Mouse (Mus musculus): Measurements from ENCODE around the gene Cars2. TPM values are rescaled to one million over a fixed set of nuclear protein-coding genes. Genes with fewer than 3 reads are reported as not detected.

Cars2 gene
- polyA plus RNA-seq (2015; fragmentation: Nextera tagmentation; extraction: Ambion mirVana): 25.1 and 25.4 TPM in 2 replicates

DNA sequence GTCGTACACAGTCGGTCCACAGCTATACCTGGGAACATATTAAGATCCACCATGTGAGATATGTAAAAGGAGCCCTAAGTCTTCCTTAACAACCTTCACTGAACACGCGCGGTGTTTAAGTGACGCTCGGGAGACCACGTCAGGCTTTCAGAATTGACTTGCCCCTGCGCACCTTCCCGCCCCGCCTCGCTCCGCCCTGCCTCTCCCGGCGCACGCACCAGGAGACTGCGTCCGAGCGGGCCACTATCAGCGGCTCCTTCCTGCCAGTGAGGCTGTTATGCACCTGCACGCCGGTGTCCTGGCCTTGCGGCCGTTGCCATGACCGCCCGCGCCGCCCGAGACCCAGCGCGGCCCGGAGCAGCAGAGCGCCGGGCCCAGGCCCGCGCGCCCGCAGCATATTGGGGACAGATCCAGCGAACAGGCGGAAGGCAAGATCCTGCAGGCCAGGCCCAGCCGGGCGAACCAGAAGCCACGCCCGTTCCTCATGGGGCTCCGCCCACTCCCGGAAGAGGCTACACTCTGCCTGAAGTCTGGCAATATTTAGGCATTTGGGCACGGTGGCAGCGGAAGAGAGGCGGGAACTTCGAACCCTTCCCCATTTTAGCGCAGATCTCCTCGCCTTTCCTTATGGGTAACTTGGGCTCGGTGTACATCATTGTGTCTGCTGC is at the start of gene Cars2:
Gene Cars2, minus strand, starts transcription at position 503 of the 668 bp plus-strand sequence.
- WGBS: under 1% methylated on average over 53 of the region's 53 CpGs
- H3K4me1 ChIP-seq (replicated peaks): peaks cover 28% of the 10 kb centered on the region
- 0 out of 2 replicates have a peak, but pooled peaks cover 11% of the 10 kb centered on the region for H3K36me3 ChIP-seq
- peak within 1 kb of the TSS; percentile 77 for H3K4me2 ChIP-seq
- no peaks in the 10 kb centered on the region for H3K27me3 ChIP-seq
- H3K4me3 ChIP-seq: peak within 1 kb of the TSS; percentile 82
- ATAC-seq (ENCODE audit: low read depth): peak; percentile 48
- H3K27ac ChIP-seq (replicated peaks): peak within 1 kb of the TSS; percentile 92
- peak within 1 kb of the TSS; percentile 93 for H3K9ac ChIP-seq
- H3K9me3 ChIP-seq: no peaks in the 10 kb centered on the region

DNA sequence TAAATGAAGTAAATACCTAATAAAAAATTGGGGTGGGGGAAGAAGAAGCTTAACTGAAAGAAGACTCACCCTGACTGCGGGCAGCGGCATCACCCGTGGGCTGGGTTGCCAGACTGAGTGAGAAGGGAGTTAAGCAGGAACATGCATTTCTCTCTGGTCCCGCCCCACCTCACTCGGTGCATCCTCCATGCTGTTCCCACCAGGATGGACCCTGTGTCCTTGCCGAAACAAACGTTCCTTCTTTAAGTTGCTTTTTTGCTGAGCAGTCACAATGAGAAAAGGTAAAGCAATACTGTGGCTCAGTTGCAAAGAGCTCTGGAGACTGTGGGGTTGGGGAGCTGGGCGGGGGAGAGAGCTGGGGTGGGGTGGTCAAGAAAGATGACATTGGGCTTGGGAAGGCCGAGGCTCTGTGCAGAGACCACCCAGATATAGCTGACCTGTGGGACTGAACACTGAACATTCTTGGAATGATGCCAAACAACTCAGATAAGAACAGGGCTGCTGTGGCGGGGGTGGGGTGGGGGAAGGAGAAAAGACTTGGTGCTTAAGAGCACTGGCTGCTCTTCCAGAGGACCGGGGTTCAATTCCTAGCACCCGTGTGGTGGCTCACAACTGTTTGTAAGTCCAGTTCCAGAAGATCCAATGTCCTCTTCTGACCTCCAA is 42.8 kb upstream of the Cars2 start:
- no peak for ATAC-seq (ENCODE audit: low read depth)
- Histone ChIP-seq H3K9ac (no peak overlapping the region), H3K36me3 (no peaks in the 10 kb centered on the region), H3K27ac (replicated peaks) (no peak overlapping the region), H3K27me3 (no peaks in the 10 kb centered on the region), H3K4me3 (no peak overlapping the region), H3K4me1 (replicated peaks) (no peaks in the 10 kb centered on the region), H3K9me3 (no peaks in the 10 kb centered on the region), H3K4me2 (no peak overlapping the region)
- 76% methylated on average over 12 of the region's 12 CpGs for WGBS

DNA sequence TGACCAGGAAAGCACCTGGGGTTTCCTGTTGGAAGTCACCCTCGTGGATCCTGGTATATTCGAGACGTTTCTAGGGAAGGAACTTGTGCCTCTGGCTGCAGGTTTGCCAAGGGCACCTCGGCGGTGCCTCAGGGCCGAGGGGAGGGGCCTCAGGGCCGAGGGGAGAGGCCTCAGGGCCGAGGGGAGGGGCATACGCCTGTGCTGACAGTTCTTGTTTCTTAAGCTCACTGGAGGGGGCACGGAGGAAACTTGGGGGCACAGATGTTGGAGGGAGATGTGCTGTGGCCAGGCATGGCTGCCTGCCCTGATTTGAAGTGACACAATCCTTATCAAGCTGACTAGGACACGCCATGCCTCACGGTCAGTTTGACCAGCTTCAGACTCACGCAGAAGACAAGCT is 41.7 kb upstream of the Cars2 start:
- Histone ChIP-seq H3K4me3 (no peak overlapping the region), H3K36me3 (no peaks in the 10 kb centered on the region), H3K27ac (replicated peaks) (no peak overlapping the region), H3K4me2 (no peak overlapping the region), H3K27me3 (no peaks in the 10 kb centered on the region), H3K9ac (no peak overlapping the region), H3K4me1 (replicated peaks) (no peaks in the 10 kb centered on the region), H3K9me3 (no peaks in the 10 kb centered on the region)
- 52% methylated on average over 13 of the region's 13 CpGs for WGBS
- ATAC-seq (ENCODE audit: low read depth): no peak

DNA sequence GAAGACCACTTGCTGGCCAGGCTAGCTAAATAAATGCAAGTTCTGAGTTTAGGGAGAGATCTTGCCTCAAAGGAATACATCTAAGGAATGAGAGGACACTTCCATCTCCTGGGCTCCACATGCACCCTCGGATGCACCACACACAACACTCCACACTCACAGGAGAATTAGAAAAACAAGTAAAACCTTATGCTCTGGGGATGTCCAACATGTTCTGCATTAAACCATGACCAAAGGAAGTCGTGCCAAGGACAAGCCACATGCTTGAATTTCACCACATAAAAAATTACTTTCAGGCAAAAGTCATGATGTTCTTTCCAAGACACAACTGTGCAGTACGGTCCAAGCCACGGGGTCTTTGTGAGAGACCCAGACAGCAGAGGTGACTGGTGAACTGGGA is 41.3 kb upstream of the Cars2 start:
- WGBS: 85% methylated on average over 4 of the region's 4 CpGs
- Histone ChIP-seq H3K4me2 (no peak overlapping the region), H3K4me3 (no peak overlapping the region), H3K4me1 (replicated peaks) (no peaks in the 10 kb centered on the region), H3K9me3 (no peaks in the 10 kb centered on the region), H3K36me3 (no peaks in the 10 kb centered on the region), H3K27me3 (no peaks in the 10 kb centered on the region), H3K9ac (no peak overlapping the region), H3K27ac (replicated peaks) (no peak overlapping the region)
- ATAC-seq (ENCODE audit: low read depth): no peak

DNA sequence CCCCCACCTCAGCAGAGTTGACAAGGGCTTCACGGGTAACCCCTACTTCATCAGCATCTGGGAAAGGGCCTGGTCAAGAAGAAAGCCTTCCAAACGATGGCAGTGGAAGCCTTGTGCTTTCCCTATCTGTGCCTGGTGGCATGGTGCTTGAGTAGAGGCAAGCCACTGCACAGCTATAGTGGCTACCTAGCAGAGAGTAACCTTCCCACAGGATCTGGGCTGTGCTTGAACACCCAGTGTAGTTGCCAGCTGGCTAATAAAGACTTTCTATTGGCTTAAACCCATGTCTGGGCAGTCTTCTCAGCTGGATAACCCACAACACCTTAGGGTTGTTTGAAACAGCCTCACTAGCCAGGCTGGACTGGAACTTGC is 35.8 kb upstream of the Cars2 start:
- no peak overlapping the region for H3K9ac ChIP-seq
- no peaks in the 10 kb centered on the region for H3K27me3 ChIP-seq
- 0 out of 2 replicates have a peak, but pooled peaks cover 9% of the 10 kb centered on the region for H3K9me3 ChIP-seq
- no peaks in the 10 kb centered on the region; the same call in 1 of the 2 replicates for H3K4me1 ChIP-seq (replicated peaks)
- H3K27ac ChIP-seq (replicated peaks): no peak overlapping the region
- H3K4me3 ChIP-seq: no peak overlapping the region
- H3K4me2 ChIP-seq: no peak overlapping the region
- no peaks in the 10 kb centered on the region for H3K36me3 ChIP-seq
- no peak for ATAC-seq (ENCODE audit: low read depth)
- WGBS: 68% methylated on average over 2 of the region's 2 CpGs

DNA sequence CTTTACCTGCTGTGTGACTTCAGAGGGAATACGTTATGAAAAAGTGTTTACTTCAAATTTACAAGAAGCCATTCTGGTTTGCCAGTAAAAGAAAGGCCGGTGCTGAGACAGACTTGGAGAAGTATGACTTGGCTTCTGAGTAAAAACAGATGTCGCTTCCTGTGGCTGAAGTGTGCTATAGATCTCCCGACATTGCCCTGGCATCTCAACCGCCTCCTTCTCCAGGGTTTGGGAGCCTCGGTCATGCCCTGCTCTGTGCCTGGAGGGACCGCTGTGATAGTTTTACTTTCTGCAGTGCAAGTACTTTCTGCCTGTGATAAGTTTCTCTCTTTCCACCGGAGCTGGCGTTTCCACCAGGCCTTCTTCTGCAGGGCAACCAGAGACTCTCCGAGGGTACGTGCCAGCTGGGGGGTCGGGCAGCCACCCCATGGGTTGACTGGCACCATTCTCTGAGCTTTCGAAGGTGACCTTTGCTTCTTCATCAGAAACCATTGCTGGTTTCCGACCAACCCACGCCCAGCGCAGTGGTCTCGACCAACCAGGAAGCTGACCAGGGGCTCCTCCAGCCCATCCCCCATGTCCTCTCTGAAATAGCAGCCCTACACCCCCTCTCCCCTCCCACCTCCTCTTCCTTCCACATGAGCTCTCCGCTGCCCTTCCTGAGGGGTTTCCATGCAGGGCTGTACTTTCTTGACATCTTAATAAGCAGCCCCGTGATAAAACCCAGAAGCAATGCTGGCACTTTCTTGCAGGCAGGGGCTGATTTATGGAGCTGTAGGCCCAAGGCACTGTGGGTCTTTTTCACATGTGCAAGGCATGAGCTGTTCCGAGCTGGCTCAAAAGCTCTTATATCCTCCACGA is 35.2 kb upstream of the Cars2 start:
- no peak for ATAC-seq (ENCODE audit: low read depth)
- 80% methylated on average over 21 of the region's 21 CpGs for WGBS
- 0 out of 2 replicates have a peak, but pooled peaks cover 9% of the 10 kb centered on the region for H3K9me3 ChIP-seq
- H3K36me3 ChIP-seq: no peaks in the 10 kb centered on the region
- H3K9ac ChIP-seq: no peak overlapping the region
- H3K27me3 ChIP-seq: no peaks in the 10 kb centered on the region
- no peak overlapping the region for H3K4me2 ChIP-seq
- H3K27ac ChIP-seq (replicated peaks): no peak overlapping the region
- no peaks in the 10 kb centered on the region; the same call in 1 of the 2 replicates for H3K4me1 ChIP-seq (replicated peaks)
- H3K4me3 ChIP-seq: no peak overlapping the region

DNA sequence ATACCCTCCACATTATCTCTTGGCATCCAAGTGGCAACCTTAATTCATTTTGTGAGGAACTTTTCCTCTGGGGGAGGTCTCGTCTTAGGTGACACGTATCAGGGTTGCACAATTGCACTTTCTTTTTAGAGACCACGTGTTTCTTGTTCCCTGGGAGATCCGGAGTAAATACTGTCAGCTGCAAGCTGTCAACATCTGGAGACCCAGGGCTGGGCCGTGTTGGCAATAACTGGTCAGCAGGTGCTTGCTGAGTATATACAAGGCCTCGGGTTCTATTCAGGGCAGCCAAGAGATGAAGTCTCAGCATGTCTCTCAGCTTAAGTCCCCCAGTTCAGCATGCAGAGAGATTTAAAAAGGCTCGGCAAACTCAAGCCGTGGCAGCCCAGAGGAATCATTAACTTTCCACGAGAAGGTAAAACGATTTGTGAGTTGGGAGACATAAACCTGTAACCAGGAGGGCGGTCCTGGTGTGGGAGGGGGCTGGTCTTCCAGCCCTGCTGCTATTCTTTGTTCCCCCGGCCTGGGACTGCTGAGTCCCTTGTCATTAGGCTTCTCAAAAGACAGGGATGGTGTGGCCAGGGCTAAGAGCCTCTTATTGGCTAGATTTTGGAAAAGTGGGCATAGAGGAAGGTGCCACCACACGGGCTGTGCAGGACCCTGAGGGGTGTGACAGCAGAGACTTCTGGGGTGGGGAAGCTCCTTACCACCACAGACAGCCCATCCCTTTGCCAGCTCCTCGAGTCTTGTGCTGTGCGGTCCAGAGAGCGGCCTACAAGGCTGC is 25.2 kb upstream of the Cars2 start:
- no peak; the same call in 1 of the 2 replicates for ATAC-seq (ENCODE audit: low read depth)
- no peaks in the 10 kb centered on the region for H3K27me3 ChIP-seq
- H3K27ac ChIP-seq (replicated peaks): no peak overlapping the region
- WGBS: 44% methylated on average over 16 of the region's 16 CpGs
- peaks cover 14% of the 10 kb centered on the region; the same call in 1 of the 2 replicates for H3K4me1 ChIP-seq (replicated peaks)
- no peaks in the 10 kb centered on the region for H3K9me3 ChIP-seq
- H3K36me3 ChIP-seq: no peaks in the 10 kb centered on the region
- no peak overlapping the region for H3K9ac ChIP-seq
- H3K4me2 ChIP-seq: no peak overlapping the region
- no peak overlapping the region for H3K4me3 ChIP-seq

DNA sequence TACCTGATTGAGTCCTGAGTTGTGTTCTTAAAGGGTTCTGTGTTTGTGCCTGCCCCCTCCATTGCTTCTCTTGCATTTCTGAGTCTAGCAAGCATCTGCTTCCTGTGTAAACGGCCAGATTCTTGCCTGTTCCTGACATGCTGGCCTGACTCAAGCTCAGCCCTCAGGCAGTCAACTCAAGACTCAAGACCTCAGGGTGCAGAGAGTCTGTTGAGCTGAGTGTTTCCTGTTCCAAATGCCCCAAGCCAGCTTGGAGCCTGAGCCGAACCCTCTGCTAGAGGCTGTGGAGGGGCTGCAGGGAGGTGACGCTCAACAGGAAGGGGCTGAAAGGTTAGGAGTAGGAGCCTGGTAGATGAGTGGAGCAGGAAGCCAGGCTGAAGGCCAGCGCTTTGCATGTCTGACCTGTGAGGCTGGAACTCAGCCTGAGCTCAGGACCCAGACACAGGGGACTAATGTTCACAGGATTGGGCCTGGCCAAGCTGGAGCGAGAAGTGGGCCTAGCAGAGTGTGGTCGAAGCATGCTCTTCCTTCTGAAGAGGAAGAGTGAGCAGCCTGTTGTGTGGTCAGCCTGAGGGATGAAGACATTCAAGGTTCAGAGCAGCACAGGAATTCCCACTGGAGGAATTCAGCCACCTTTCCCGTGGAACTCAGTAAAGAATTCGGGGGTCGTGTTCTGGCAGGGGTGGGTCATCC is 24.5 kb upstream of the Cars2 start:
- no peak for ATAC-seq (ENCODE audit: low read depth)
- Histone ChIP-seq H3K27me3 (no peaks in the 10 kb centered on the region), H3K36me3 (no peaks in the 10 kb centered on the region), H3K27ac (replicated peaks) (no peak overlapping the region), H3K9me3 (no peaks in the 10 kb centered on the region), H3K4me1 (replicated peaks) (peaks cover 14% of the 10 kb centered on the region; the same call in 1 of the 2 replicates), H3K4me2 (no peak overlapping the region), H3K4me3 (no peak overlapping the region), H3K9ac (no peak overlapping the region)
- 85% methylated on average over 9 of the region's 9 CpGs for WGBS

DNA sequence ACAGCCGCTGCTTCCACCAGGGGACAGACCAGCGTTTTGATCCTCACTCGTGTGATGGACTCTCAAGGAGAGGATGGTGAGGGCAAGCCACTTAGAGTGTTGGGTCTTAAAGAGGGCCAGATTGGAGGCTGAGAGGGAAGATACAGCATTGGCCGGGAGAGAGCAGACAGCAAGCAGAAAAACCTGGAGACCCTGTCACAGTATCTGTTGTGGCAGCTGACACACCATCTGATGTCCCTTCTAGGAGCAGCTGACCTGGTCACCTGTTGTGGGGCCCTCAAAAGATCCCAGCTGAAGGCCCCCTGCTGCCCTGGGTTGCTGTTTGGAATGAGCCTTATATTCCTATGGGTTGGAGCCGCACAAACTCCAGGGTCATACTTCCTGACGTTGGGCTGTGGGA is 21.8 kb upstream of the Cars2 start:
- 90% methylated on average over 6 of the region's 6 CpGs for WGBS
- no peak overlapping the region for H3K27ac ChIP-seq (replicated peaks)
- no peaks in the 10 kb centered on the region for H3K27me3 ChIP-seq
- no peak overlapping the region for H3K4me3 ChIP-seq
- peaks cover 14% of the 10 kb centered on the region; the same call in 1 of the 2 replicates for H3K4me1 ChIP-seq (replicated peaks)
- no peaks in the 10 kb centered on the region for H3K9me3 ChIP-seq
- peaks cover 19% of the 10 kb centered on the region for H3K36me3 ChIP-seq
- H3K4me2 ChIP-seq: no peak overlapping the region
- H3K9ac ChIP-seq: no peak overlapping the region
- ATAC-seq (ENCODE audit: low read depth): no peak

DNA sequence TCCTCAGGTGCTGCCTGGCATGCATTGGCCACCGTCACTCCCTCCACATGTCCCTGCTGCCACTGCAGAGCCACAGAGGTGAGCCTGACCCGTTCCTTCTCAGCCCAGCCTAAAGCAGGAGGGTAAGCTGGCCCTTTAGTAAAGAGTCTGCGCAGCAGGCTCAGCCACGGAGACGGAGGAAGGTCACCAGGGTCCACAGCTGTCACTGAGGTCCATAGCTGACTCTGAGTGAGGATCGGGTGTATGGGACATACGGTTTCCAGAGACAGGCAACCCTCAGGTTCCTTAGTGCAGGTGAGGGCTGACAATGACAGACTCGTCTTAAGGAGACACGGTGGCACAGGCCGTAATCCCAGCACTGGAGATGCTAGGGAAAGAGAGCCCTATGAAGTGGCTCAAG is 21.4 kb upstream of the Cars2 start:
- Histone ChIP-seq H3K4me2 (no peak overlapping the region), H3K9me3 (no peaks in the 10 kb centered on the region), H3K36me3 (peaks cover 22% of the 10 kb centered on the region), H3K27ac (replicated peaks) (no peak overlapping the region), H3K4me3 (no peak overlapping the region), H3K9ac (no peak overlapping the region), H3K27me3 (no peaks in the 10 kb centered on the region), H3K4me1 (replicated peaks) (peaks cover 14% of the 10 kb centered on the region; the same call in 1 of the 2 replicates)
- no peak for ATAC-seq (ENCODE audit: low read depth)
- WGBS: 93% methylated on average over 10 of the region's 10 CpGs

DNA sequence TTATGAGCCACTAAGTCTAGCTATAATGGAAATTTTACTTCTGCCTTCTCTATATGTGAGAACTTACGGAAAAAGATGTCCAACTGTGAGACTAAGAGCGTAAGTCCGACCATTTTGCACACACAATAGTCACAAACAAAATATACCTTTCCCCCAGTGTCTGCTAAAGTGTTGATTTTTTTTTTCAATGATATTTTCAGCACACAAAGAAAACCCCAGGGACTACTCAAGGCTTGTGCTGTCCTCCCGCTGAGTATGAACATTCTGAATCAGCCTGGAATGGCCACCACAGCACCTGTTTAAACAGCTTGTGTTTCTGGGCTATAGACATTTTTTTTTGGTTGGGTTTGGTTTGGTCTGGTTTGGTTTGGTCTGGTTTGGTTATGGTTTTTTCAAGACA is 20.2 kb upstream of the Cars2 start:
- Histone ChIP-seq H3K27me3 (no peaks in the 10 kb centered on the region), H3K27ac (replicated peaks) (no peak overlapping the region), H3K4me3 (no peak overlapping the region), H3K9me3 (no peaks in the 10 kb centered on the region), H3K36me3 (peaks cover 33% of the 10 kb centered on the region), H3K4me1 (replicated peaks) (peaks cover 11% of the 10 kb centered on the region; the same call in 1 of the 2 replicates), H3K4me2 (no peak overlapping the region), H3K9ac (no peak overlapping the region)
- 90% methylated on average over 4 of the region's 4 CpGs for WGBS
- no peak for ATAC-seq (ENCODE audit: low read depth)
